Mouse (Mus musculus) right cerebral cortex, postnatal 4 days (tissue): ENCODE data around the gene Gpr162.
A peak's percentile ranks its signal among the peaks of the same experiment; 100 is the strongest.
"Not testable (repeated sequence)": the region's sequence is repeated elsewhere in the genome, so short reads cannot be mapped to it uniquely, and the experiment has no call there.

Experiments used
- DNase-seq: peaks from one replicate; pipeline ENCODE4 v3.0.0-alpha.2; 2022

Gene Gpr162

DNA sequence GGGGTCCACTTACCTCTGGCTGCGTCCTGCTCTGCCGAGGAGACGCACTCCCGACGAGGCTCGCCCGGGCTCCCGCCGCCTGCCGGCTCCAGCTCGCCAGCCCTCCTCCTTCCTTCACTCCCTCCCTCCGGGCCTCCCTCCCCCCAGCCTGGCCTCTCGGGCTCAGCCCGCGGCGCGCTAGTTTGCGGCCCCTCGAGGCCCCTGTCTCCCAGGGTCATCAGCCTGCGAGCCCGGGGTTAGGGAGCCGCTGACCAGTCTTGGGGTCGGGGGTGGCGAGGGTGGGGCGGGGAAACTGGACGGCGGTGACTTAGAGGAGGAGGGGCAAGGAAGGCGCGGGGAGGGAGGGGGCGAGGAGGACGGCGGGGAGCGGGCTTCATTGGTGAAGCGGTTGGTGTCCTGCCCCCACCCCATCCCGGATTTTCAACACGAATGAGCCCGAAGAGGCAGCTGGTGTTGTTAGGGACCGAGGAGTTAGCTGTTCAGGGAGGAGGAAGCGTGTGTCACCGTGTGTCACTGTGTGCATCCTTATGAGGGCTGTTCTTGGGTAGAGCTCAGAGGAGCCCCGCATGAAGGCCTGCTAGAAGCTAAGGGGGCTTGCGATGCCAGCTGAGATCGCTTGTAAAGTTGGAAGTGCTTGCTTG lies at the start of gene Gpr162:
Gene Gpr162, minus strand, starts transcription at position 326 of the 641 bp plus-strand sequence.
- DNase-seq, result peak; percentile 78

DNA sequence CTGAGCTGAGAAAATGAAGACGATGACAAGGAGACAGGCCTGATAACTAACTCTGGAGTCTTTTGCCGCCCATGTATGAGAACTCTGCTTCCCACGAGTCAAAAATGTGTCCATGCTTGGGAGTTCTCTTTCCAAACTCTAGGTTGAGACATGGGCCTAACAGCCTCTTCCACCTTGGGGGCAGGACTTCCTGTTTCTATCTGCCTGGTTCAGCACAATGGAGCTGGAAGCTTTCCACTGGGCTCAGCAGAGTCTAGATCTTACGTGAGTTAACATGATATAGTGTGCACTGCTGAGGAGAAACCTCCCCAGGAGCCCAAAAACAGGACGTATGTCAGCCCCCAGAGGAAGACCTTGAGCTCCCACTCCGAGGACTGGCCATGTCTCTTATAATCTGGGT lies 49.4 kb upstream of the Gpr162 start:
- DNase-seq, result no peak

DNA sequence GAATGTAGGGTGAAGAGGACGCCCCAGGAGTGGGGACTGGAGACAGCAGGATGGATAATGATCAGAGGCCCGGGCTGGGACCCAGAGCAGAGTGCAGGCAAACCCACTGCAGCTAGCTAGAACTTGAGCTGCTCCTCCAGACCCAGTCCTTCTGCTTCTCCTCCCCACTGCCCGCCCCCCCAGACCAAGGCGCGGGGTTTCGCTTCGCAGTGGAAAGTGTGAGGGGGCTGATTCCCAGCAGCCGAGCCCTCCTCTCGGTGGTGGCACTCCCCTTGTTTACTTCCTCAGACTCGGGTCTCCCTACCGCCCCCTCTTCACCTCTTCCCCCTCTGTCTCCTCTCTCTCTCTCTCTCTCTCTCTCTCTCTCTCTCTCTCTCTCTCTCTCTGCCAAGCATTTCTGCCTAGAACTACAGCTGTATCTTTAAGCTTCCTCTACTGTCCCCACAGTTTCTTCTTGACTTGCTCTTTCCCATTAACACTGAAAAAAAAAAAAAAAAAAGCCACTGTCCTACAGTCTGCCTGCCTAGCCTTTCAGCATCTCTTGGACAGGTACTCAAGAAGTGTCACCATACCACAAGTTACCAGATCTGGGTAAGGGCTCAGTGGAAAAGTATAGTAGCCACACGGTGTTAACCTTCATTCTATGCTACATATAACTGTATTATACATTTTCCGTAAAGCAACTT lies 47.9 kb upstream of the Gpr162 start, which contains the start of gene Lag3:
Gene Lag3, minus strand, starts transcription at position 173 of the 686 bp plus-strand sequence.
- no peak for DNase-seq

DNA sequence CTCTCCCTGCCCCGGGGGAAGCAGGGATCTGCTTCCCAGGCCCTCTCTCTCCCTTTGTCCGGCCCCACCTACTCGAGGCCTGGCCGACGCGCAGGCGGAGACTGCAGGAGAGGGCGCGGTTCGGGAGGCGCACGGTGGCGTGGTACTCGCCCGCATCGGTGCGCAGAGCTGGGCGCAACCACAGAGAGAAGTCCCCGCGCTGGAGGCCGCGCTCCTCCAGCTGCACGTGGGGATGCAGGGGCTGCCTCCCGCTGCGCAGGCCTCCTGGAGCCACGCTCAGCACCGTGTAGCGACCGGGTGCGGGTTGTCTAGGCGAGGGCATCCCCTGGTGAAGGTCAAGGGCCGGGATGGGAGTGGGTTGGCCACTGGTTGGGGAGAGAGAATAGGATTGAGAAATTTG lies 46.2 kb upstream of the Gpr162 start:
- no peak for DNase-seq

DNA sequence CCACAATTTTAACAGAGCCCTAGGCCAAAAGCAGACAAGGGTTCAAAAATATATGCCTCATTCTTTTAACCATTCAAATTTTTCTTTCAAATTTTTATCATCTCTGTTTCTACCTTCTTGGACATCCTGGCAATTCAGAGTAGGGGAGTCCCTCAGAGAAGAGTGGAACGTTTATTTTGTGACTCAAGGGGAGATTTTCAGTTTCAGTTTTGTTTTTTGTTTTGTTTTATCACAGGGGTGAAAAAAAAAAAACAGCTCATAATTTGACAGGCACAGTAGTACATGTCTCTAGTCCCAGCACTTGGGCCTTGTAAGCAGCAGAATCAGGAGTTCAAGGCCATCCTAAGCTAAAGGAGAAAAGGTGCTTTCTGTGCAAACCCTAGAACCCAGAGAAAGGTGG lies 44.0 kb upstream of the Gpr162 start:
- DNase-seq, result no peak

DNA sequence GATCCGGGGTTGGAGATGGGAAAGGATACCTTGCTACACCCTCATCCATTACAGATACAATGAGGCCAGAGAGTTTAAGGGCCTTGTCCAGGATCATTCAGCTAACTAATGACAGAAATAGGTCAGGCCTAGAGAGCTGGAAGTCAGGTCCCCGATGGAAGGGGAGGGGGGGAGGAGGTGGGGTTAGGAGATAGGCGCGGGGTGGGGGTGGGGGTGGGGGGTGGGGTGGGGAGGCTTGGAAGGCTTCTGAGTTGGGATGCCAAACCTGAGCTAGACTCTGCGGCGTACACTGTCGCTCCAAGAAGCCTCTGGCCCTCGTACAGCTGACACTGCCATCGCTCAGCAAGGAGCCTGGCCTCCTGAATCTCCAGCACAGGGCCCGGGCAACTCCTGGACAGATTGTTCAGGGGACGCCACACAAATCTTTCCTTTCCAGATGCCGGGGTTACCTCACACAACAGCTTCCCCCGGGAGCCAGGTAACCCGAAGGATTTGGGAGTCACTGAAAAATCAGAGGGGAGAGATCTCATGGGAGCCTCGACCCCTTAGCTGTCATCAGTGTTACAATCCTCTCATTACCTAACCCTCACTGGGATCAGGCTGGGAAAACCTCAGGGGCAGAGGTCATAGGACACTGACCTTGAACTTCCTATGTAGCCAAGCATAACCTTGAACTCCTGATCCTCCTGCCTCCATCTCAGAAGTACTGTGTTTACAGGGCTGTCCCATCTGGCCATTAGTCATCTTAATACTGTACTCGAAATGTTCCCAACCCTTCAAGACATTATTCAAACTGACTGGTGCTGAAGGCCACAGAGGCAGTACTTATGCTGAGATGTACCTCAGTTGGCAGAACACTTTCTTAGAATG lies 41.4 kb upstream of the Gpr162 start:
- DNase-seq, result no peak

DNA sequence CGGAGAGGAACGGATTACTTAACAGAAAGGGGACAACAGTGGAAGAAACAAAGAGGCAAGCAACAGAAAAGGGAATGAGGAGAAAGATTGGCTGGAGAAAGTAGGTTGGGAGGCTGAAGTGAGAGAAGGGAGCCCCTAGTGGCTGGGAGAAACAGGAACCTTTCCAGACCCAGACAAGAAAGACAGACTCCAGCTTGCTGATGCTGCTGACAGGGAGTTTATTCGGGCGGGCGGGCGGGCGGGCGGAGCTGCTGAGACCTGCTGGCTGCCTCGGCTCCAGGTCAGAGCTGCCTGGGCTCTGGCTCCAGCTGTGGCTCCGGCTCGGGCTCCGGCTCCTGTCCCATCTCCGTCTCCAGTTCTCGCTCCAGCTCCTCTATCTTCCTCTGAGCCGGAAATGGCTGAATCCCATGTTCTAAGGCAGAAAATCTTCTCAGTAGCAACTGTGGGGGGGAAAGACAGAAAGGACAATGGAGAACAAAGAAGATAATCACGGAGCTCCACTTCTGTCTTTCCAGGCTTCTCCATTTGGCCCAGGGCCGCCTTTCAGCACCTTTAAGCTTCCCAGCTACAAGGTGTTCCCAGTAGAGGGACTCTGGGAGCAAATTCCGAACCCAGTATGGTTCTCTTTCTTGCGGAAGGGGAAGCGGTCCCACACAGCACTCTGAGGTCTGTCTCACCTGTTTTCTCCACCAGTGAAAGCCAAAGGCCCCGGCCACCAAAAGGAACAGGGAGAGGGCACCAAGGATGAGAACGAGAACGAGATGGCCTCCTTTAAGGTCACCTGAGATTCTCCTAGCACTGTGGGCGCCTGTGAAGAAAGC lies 40.6 kb upstream of the Gpr162 start:
- DNase-seq, result peak; percentile 46

DNA sequence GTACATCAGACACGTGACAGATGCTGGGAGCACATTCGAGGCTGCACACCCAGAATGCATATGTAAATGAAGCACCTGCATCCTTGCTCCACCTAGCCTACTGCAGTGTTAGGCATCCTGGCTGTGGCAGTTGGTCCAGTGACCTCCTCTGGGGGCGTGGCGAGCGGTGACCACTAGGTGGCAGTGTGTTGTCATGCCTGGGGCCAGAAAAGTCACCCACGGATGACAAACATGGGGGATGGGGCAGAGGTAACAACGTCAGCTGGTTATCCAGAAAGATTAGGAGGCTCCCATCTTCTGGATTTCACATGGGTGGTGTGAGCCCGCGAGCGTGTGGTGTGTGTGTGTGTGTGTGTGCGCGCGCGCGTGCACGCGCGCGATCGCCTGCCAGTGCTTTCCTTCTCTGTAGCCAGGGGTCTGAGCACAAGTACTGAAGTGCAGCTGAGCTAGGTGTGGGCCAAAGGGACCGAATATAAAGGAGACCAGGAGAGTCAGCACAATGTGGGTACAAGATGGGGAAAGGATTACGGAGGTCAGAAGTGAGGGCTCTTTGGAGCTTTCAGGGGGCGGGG lies 39.9 kb upstream of the Gpr162 start:
- peak; percentile 86 for DNase-seq

DNA sequence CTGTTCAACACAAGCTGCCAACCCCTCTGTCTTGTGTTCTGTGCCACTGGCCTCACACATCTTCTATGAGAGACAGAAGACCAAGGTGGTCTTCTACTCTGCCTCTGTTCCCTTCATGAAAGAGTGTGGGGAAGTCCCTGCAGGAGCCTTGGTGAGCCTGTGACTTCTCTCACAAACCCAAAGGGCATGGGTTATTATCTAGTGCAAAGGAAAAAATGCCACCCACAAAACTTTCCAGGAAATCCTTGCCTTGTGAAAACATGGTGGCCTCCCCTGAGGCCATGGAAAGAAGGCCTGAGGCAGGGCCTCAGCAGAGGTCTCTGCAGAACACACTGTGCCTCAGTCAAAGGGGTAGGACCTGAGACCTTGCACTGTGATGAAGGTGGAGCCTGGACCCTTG lies 38.1 kb upstream of the Gpr162 start:
- DNase-seq, result no peak

DNA sequence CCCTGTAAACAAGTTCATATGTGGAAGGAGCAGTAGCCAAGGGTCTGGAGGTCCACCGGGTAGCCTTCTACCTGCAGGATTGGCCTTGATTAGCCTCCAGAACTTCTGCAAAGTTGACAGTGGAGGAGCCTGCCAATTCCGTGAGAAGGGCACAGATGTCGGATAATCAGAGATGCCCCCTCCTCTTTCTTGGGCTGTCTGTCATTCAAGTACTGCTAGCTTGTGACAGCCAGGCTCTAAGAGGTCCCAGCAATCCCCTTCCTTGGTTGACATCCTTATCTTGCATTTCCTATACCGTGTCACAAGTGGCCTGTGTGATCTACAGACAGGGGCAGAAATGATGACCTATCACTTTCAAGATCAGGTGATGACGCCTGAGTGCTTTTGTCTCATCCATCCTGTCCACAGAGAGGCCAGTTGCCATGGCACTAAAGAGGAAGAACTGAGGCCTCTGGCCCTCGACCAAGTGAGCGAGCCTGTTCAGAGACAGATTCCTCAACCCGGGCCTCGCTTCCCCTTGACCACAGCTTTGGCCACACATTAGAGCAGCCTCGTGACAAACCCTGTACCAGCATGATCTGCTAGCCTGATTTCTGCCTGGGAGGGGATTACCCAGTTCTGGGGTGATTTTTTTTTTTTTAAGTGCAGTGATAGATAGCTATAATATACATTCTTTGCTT lies 37.2 kb upstream of the Gpr162 start:
- DNase-seq, result no peak

DNA sequence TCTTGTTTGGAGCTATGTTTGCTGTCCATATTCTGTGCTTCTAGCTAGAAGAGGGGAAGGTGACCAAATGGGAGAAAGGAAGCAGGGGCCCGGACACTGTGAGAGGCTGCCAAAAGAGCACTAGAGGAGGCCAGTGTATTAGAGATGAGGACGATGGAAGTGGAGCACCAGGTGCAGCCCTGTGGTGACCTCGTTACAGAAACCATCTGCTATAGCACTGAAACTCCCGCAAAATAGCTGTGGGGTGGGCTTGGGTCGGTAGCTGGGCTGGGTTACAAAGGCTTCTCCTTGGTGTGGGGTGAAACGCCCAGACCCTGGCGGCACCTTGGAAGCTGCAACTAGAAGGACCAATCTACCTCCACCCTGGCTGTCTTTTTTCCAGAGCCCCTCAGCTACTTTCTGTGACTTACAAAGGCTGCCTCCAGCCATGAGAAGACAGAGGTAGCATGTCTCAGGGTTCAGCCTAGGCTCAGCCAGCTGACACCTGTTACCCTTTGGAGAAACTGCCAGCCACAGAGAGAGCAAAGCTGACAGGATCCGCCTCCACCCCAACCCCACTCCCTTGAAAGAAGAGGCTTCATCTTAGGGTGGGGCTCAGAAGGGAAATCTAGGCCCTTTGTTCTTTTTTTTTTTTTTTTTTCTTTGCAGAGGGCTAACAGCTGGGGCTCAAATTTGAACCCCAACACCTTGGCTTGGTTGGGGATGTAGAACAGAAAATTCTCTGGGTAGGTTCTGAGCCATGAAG lies 36.4 kb upstream of the Gpr162 start:
- no peak for DNase-seq

DNA sequence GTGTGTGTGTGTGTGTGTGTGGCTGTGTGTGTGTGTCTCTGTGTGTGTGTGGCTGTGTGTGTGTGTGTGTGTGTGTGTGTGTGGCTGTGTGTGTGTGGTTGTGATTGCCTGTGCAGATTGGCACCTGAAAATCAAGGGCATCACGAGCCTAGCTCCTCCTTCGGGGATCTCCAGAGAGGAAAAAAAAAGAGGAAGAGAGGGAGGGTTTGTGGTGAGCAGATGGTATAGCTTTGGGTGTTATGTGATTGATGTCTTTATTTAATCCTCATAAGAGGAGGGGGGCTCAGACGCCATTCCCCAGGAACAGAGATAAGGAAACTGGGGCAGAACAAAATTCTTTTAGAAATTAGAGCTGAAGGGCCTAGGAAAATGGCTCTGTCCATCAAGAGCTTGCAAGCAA lies 34.6 kb upstream of the Gpr162 start:
- no peak for DNase-seq

DNA sequence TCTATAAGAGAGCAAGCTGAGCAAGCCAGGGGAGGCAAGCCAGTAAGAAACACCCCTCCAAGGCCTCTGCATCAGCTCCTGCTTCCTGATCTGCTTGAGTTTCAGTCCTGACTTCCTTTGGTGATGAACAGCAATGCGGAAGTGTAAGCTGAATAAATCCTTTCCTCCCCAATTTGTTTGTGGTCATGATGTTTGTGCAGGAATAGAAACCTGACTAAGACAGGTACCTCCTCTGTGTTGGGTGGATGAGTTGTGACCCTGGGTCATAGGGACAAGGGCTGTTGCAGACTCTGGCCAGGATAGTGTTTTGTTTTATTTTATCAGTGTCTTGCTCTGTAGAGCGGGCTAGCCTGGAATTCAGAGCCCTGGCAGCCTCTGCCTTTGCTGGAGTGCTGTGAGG lies 30.3 kb upstream of the Gpr162 start:
- DNase-seq, result not testable (repeated sequence)

DNA sequence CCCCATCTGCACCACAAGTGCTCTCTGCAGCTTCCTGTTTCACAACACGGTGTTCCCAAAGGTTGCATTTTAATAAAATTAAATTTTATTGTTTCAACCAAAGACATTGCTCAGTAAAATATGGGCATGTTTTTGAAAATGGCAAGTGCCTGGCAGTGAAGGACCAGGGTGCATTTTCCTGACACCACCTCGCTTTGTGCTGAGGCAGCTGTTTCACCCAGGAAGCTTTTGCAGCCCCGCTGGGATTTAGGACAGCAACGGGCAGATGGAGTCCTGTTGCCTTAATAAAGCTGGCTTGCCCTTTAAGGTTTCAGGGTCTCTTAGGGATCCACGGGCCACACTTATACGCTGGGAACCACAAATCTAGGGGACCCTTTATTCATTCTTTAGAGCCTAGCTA lies 27.2 kb upstream of the Gpr162 start:
- DNase-seq, result no peak

DNA sequence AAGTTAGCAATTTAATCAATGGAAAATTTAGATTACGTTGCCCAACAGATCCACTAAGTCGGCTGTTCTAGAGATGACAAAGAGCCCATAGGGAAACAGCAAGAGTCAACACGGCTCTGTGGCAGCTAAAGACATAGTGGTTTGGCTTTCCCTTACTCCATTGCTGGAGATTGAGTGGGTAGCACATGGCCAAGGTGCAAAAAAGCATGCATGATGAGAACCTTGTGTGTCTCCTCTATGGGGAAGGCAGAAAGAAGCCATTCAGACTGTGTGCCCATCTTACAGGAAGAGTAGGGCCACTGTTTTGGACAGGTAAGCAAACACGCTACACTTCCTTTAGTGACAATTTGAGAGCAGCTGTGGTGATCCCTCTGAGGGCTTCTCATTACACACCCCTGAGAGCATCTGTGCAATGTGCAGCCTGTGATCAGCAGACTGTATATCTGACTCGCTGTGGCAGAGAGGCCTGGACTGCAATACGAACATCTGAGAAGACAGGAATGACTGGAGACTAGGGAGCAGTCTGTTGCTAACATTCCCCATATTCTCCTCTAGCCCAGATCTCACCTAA lies 24.9 kb upstream of the Gpr162 start:
- DNase-seq, result no peak

DNA sequence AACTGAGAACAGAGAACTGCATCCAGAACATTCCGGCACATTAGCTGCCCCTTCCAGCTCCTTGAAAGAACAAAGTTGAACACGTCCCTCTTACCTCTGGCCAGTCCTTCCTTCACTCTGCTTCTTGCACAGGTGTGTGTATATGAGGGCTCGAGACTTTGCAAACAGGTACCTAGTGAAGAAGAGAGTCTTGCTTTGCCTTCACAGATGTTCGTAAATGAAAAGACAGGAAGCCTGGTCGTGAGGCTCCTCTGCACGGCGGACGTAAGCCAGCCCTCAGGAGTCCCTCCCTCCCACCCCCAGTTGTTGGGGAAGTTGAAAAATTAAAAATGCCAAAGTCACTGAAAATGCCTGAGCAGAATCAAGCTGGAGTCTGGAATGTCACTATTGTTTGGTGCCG lies 24.2 kb upstream of the Gpr162 start, which contains the start of gene Cd4:
Gene Cd4, minus strand, starts transcription at position 236 of the 400 bp plus-strand sequence.
- no peak for DNase-seq

DNA sequence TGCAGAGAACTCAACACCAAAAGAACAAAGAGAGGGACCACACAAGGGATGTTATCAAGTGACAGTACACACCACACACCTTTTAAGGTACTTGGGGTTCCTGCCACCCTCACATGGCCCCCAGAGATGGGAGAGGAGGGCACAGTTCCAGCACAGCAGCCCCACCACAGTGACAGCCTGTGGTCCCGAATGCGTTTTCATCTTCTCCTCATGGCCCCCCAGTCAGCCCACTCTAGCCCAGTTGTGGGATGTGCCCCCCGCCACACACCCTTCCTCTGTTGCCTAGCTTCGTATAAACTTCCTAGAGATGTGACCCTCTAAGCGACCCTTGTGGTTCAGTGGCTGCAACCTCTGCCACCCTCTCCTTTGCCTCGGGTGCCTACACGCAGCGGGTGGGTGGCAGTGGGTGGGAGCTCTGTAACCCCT lies 22.2 kb upstream of the Gpr162 start:
- no peak for DNase-seq

DNA sequence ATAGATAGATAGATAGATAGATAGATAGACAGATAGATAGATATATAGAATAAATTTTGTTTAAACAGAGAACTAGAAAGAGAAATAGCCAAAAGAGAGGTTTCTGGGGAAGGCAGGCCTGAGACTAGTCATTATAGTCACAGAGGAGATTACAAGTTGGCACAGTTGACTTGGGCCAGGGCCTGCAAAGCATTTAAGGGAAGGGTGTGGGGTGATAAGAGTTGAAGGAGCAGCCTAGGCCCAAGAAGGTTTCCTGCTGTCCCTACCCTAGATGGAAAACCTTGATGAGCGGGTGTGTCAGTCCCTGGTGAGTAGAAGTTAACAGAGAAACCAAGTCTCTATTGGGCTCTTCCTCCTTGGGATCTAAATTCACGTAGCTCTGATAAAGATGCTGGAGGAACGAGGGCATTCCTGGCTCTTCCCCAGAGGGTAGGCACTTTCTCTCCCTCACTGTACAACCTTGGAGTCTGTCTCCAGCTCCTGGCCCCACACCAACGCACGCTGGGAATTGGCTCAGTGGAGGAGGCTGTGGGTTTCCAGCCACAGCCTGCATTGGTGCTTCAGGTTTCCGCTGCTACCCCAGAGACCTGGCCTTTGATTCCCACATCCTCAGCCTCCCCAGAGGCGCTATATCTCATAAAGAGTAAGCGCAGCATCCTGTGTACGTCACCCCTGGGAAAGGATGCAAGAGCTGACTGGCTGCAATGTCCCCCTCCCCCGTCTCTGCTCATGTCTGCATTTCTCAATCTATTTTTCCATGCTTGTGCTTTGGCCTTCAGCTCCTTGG lies 21.1 kb upstream of the Gpr162 start:
- DNase-seq, result no peak

DNA sequence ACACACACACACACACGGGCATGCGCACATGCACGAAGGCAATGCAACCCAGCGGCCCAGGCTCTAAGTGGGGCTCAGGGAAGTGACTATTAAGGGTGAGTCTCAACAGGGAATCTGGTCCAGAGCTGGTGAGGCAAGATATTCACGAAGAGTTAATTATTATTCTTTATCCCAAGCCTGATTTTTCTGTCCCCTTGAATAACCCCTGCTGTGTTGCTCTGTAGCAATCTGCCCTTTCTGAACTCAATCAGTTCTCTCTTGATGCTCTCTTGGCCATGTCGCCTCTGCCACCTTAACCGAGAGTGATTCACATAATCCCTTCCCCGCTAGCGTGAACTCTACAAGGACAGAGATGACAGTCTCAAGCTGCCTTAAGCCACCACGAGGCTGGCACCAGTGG lies 19.6 kb upstream of the Gpr162 start:
- DNase-seq, result no peak

DNA sequence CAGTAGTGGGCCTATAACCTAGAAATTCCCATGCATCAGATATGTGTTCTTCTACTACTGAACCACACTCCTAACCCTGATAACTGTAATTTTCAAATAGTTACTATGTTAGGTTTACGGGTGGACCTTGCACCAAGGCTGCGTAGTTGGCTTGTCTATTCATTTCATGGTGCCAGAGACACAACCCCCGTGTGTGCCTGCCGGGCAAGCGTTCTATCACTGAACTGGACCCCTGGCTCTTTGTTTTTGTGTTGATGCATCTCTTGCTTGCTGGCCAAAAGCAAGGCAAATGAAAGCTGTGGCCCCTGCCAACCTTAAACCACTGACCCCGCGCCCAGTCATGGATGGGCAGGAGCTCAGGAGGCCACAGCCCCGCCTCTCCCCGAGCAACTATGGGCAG lies 18.0 kb upstream of the Gpr162 start:
- no peak for DNase-seq
